Mouse (Mus musculus) megakaryocyte, embryonic 14.5 days (primary cell): Measurements from ENCODE around the gene Gimap4. TPM values are rescaled to one million over a fixed set of nuclear protein-coding genes. Genes with fewer than 3 reads are reported as not detected.
"Not testable (repeated sequence)": the region's sequence is repeated elsewhere in the genome, so short reads cannot be mapped to it uniquely, and the experiment has no call there.

Experiments used
- H3K27me3 ChIP-seq: replicated peaks from 2 replicates; pipeline ENCODE3; 2012; ENCODE audit warnings: inconsistent platforms
- H3K36me3 ChIP-seq: replicated peaks from 2 replicates; pipeline ENCODE3; 2012; ENCODE audit warnings: low read length, inconsistent platforms, mixed read lengths
- H3K4me1 ChIP-seq: 2 replicates; pipeline ENCODE4 v1.6.1; 2012; ENCODE audit warnings: inconsistent platforms
- H3K4me3 ChIP-seq: replicated peaks from 2 replicates; pipeline ENCODE3; 2012; ENCODE audit warnings: moderate library complexity, mild to moderate bottlenecking, inconsistent platforms
- H3K9me3 ChIP-seq: 2 replicates; pipeline ENCODE4 v1.6.1; 2012; ENCODE audit warnings: inconsistent platforms
- FLI1 ChIP-seq: IDR thresholded peaks from 2 replicates; pipeline ENCODE4 v1.6.1; 2012; ENCODE audit warnings: low read length, inconsistent platforms, mixed read lengths
- GATA1 ChIP-seq: IDR thresholded peaks from 3 replicates; pipeline ENCODE4 v1.6.1; 2012; ENCODE audit warnings: mixed read lengths, low read length, inconsistent platforms, borderline replicate concordance
- polyA plus RNA-seq: library from polyadenylated mRNA; stranded (reverse); fragments of >175 nt; gene quantifications from 2 replicates; pipeline ENCODE4 v1.2.3, GENCODE M21; 2012; ENCODE audit warnings: low replicate concordance; ENCODE audit not compliant: insufficient read depth

Gimap4 gene
- polyA plus RNA-seq, 1 experiment, result 0.32 TPM

- Histone ChIP-seq H3K36me3 (peaks cover 30% of the 10 kb centered on the region), H3K9me3 (no peaks in the 10 kb centered on the region), H3K4me1 (peaks cover 51% of the 10 kb centered on the region), H3K4me3 (peak overlapping the region; percentile 95), H3K27me3 (no peaks in the 10 kb centered on the region)
- no peak for TF ChIP-seq GATA1
- TF ChIP-seq FLI1, result no peak
Observed at GRCm38 (mm10) chr6:48675400-48675930, 8.9 kb upstream of the Gimap4 start.

GRCm38 (mm10) chr6:48675931-48676859, 8.2 kb upstream of the Gimap4 start, which contains the start of gene Gimap9:
TSS of gene Gimap9 (plus strand) at chr6:48676129.
- Histone ChIP-seq H3K4me1 (peaks cover 57% of the 10 kb centered on the region), H3K27me3 (no peaks in the 10 kb centered on the region), H3K9me3 (no peaks in the 10 kb centered on the region), H3K36me3 (peaks cover 30% of the 10 kb centered on the region), H3K4me3 (peak within 1 kb of the TSS; percentile 95)
- TF ChIP-seq GATA1, result no peak
- no peak for TF ChIP-seq FLI1

GRCm38 (mm10) chr6:48676860-48677415, 7.4 kb upstream of the Gimap4 start:
- TF ChIP-seq FLI1, result no peak
- TF ChIP-seq GATA1, result no peak
- Histone ChIP-seq H3K9me3 (no peaks in the 10 kb centered on the region), H3K4me3 (peak overlapping the region; percentile 95), H3K4me1 (peaks cover 64% of the 10 kb centered on the region), H3K36me3 (peaks cover 30% of the 10 kb centered on the region), H3K27me3 (no peaks in the 10 kb centered on the region)

DNA sequence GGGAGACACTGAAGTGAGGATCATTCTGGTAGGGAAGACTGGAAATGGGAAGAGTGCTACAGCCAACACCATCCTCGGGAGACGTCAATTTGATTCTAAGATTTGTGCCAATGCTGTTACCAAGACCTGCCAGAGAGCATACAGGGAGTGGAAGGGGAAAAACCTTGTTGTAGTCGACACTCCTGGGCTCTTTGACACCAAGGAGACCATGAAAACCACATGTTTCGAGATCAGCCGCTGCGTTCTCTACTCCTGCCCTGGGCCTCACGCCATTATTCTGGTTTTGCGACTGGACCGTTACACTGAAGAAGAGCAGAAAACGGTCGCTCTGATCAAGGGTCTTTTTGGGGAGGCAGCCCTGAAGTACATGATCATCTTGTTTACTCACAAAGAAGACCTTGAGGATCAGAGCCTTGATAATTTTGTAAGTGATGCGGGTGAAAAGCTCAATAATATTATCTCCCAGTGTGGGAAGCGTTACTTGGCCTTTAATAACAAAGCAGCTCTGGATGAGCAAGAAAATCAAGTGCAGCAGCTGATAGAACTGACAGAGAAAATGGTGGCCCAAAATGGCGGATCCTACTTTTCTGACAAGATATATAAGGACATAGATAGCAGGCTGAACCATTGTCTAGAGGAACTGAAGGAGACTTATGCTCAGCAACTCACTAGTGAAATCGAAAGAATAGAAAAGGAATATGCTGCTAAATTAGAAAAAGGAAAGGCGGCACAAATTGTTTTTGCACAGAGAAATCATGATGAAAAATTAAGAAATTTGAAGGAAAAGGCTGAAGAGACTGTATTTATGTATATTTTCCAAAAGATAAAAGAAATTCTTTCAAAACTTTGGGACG, 6.6 kb upstream of the Gimap4 start:
- Histone ChIP-seq H3K4me3 (peak overlapping the region; percentile 95), H3K9me3 (no peaks in the 10 kb centered on the region), H3K4me1 (peaks cover 70% of the 10 kb centered on the region), H3K27me3 (no peaks in the 10 kb centered on the region), H3K36me3 (peaks cover 30% of the 10 kb centered on the region)
- TF ChIP-seq FLI1 (no peak), GATA1 (no peak)

GRCm38 (mm10) chr6:48678391-48678790, 6.0 kb upstream of the Gimap4 start:
- H3K27me3 ChIP-seq, result no peaks in the 10 kb centered on the region
- H3K4me1 ChIP-seq, result peaks cover 77% of the 10 kb centered on the region

DNA sequence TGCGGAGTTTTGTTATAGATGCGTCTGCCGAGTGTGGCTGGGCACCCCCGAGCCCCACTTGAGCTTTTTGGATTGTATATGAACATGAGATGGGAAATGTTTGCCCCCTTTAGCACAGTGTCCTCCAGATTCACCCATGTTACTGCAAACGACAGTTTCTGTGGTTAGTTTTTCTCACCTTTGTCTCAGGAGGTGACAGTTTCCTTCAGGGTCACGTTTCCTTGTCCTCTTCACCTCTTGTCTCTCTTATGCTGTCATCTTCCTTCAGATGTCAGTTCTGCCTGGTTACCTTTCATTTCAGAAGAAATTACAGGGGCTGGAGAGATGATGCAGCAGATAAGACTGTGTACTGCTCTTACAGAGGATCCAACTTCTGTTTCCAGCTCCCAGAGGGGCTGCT, 4.6 kb upstream of the Gimap4 start:
- Histone ChIP-seq H3K4me1 (peaks cover 84% of the 10 kb centered on the region), H3K36me3 (peaks cover 30% of the 10 kb centered on the region), H3K27me3 (no peaks in the 10 kb centered on the region), H3K9me3 (no peaks in the 10 kb centered on the region), H3K4me3 (no peak overlapping the region)
- no peak for TF ChIP-seq FLI1
- no peak for TF ChIP-seq GATA1

More at GRCm38 (mm10) chr6:48678391-48678790, 6.0 kb upstream of the Gimap4 start:
- peaks cover 30% of the 10 kb centered on the region for H3K36me3 ChIP-seq
- no peaks in the 10 kb centered on the region for H3K9me3 ChIP-seq
- H3K4me3 ChIP-seq, result no peak overlapping the region
- TF ChIP-seq FLI1 (no peak), GATA1 (no peak)

- H3K4me1 ChIP-seq, result peaks cover 85% of the 10 kb centered on the region
- H3K4me3 ChIP-seq, result no peak overlapping the region
- TF ChIP-seq FLI1 (no peak), GATA1 (no peak)
- H3K9me3 ChIP-seq, result no peaks in the 10 kb centered on the region
- H3K27me3 ChIP-seq, result no peaks in the 10 kb centered on the region
- H3K36me3 ChIP-seq, result peaks cover 30% of the 10 kb centered on the region
Observed at GRCm38 (mm10) chr6:48680421-48680820, 3.9 kb upstream of the Gimap4 start.

DNA sequence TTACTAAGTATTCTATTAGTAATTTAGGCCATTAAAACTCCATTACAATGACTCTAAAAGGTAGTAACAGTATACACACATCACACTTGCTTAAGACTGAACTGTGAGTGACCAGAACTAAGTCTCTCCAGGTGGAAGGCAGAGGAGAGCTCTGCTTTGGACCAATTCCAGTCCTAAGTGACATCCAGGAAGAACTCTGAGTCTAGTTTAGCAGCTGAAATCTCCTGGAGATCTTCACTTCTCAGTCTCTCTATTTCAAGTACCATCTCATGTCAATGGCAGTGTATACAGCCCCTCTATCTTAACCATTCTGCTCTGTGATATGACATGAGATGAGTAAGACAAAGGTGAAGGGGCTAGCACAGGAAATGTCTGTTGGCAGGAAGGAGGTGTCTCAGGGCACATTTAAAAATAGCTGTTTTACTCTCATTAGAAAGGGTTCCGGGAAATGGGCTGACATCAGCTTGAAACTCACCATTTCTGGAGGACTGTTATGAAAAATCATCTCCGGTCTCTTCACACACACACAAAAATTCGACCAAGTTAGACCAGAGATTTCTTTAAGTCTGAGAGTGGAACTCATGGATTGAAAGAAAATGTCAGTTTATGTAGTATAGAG, 2.8 kb upstream of the Gimap4 start:
- TF ChIP-seq FLI1 (no peak), GATA1 (no peak)
- H3K4me1 ChIP-seq, result peaks cover 88% of the 10 kb centered on the region

DNA sequence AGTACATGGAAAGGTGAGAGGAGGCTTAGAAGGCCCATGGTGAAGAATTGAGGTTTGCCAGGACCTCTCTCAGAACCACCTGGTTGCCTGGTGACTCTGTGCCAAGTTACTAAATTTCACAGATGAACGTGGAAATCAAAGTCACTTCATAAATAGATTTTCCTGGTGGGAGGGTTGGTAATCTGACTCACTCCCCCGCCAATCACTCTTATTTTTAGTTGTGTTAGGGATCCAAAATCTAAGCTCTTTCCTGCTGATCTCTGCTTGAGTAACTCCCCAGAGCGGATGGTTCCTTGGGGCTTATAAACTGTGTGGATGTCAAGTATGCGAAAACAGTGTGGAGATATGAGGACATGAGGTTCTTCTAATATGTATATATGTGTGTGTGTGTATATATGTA, 2.1 kb upstream of the Gimap4 start:
- H3K36me3 ChIP-seq, result peaks cover 30% of the 10 kb centered on the region
- no peak overlapping the region for H3K4me3 ChIP-seq
- no peaks in the 10 kb centered on the region for H3K27me3 ChIP-seq
- TF ChIP-seq GATA1 (no peak), FLI1 (no peak)
- no peaks in the 10 kb centered on the region for H3K9me3 ChIP-seq
- peaks cover 88% of the 10 kb centered on the region for H3K4me1 ChIP-seq

More for the DNA sequence above, 2.8 kb upstream of the Gimap4 start:
- no peaks in the 10 kb centered on the region for H3K9me3 ChIP-seq
- H3K27me3 ChIP-seq, result no peaks in the 10 kb centered on the region
- H3K4me3 ChIP-seq, result no peak overlapping the region
- peaks cover 30% of the 10 kb centered on the region for H3K36me3 ChIP-seq

- peaks cover 83% of the 10 kb centered on the region for H3K4me1 ChIP-seq
- not testable (repeated sequence) for H3K4me3 ChIP-seq, H3K9me3 ChIP-seq, H3K27me3 ChIP-seq
- H3K36me3 ChIP-seq, result peaks cover 22% of the 10 kb centered on the region
Observed at GRCm38 (mm10) chr6:48683263-48683821, 1.0 kb upstream of the Gimap4 start.
